Mouse (Mus musculus): ENCODE measurements around the gene Was. TPM values are rescaled to one million over a fixed set of nuclear protein-coding genes. Genes with fewer than 3 reads are reported as not detected.
"Not testable (repeated sequence)": the region's sequence is repeated elsewhere in the genome, so short reads cannot be mapped to it uniquely, and the experiment has no call there.

Gene Was
- total and polyA plus RNA-seq, 2 experiments from 2014 or later: 0.30 to 0.81 TPM

DNA sequence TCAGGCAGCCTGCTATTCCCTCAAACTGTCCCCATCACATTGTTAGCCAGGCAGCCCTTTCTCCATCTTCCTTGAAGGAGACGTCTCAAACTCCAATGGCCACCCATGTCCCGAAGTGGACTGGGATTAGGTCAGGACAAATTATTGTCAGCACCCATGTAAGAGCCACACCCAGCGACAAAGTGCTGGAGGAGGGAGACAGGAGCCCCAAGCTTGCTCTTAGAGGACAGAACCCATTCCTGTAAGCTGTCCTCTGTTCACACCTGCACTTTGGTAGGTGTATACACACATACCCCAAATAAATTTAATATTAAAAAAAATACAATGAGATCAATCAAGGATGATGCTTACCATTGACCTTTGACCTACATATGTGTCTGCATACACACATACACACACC lies 15.2 kb downstream of the Was start:
- H3K36me3 ChIP-seq (ENCODE audit: insufficient read depth): no peaks in the 10 kb centered on the region
- H3K9me3 ChIP-seq (ENCODE audit: low read length): no peaks in the 10 kb centered on the region
- peak overlapping the region; percentile 37 for H3K4me3 ChIP-seq (ENCODE audit: low read depth, low read length)
- peak overlapping the region; percentile 77 for H3K27ac ChIP-seq (ENCODE audit: low read depth, low read length)
- no peak for DNase-seq
- H3K4me2 ChIP-seq (ENCODE audit: low read depth): peak overlapping the region; percentile 48
- peak; percentile 2; the same call in 1 of the 2 replicates for ATAC-seq
- 33% methylated on average over 3 of the region's 3 CpGs for WGBS
- no peaks in the 10 kb centered on the region for H3K27me3 ChIP-seq (ENCODE audit: insufficient read depth, low read length)
- no peak for TF ChIP-seq CTCF (IDR thresholded peaks at IDR 0.05; ENCODE audit: low read depth)
- H3K9ac ChIP-seq: peak overlapping the region; percentile 41
- no peaks in the 10 kb centered on the region; the same call in 1 of the 2 replicates for H3K4me1 ChIP-seq (ENCODE audit: insufficient read depth)

DNA sequence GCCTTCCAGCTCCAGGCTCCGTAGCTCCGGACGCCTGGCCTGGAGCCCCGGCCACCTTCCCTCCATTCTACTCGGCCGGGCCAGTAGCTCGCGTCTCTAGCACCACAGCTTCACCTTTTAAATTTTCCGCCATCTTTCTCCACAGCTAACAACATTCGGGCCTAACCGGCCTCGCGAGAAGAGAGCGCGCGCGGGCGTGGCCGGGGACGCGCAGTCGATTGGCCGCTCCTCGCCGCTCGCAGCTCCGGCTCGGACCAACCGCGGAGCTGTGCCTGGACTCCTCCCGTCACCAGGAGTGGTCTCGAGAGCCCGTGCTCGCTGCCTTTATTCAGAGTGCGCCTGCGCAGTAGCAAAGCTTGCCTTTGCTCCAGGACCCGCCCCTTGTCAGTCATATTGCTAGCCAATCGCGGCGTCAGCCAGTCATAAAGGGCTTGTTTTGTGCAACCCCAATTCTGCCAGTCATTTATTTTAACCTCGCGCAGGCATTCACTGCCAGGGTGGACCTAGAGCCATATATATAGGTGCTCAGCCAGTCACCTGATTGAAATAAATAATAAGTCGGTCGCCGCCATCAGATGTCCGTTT lies 15.8 kb downstream of the Was start, which contains the start of gene Suv39h1:
Suv39h1 (minus strand) TSS at position 331 of the 585 bp plus-strand sequence.
- Histone ChIP-seq H3K27me3 (ENCODE audit: insufficient read depth, low read length) (no peaks in the 10 kb centered on the region), H3K9me3 (ENCODE audit: low read length) (no peaks in the 10 kb centered on the region), H3K27ac (ENCODE audit: low read depth, low read length) (peak within 1 kb of the TSS; percentile 78), H3K4me3 (ENCODE audit: low read depth, low read length) (peak within 1 kb of the TSS; percentile 59), H3K4me2 (ENCODE audit: low read depth) (peak within 1 kb of the TSS; percentile 55), H3K36me3 (ENCODE audit: insufficient read depth) (no peaks in the 10 kb centered on the region), H3K9ac (peak within 1 kb of the TSS; percentile 48), H3K4me1 (ENCODE audit: insufficient read depth) (no peaks in the 10 kb centered on the region; the same call in 1 of the 2 replicates)
- DNase-seq (peak; percentile 95), ATAC-seq (peak; percentile 97)
- 26% methylated on average over 30 of the region's 46 CpGs for WGBS
- no peak for TF ChIP-seq CTCF (IDR thresholded peaks at IDR 0.05; ENCODE audit: low read depth)

DNA sequence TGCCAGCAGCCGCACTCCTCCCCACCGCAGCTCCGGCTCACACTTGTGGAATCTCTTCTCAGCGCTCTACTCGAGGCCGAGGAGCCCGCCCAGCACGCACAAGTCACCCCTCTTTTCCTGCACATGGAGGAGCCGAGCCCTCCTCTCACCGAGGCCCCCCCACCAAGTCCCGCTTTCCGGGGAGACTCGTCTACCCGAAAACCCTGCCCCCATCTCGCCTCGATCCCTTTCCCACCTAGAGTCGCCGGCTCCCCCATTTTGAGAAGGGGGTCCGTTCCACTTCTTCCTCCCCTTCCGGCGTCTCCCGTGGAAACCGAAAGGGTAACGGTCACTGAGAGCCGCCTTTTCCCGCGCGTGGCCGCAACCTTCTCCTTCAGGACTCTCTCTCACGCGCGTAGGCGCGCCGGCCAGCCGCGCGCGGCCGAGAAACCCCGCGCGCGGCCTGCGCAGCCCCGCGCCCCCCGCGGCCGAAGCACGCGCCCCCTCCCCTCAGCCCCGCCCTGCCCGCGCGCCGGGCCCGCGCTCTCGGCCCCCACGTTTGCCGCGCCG lies 16.3 kb downstream of the Was start:
- Histone ChIP-seq H3K36me3 (ENCODE audit: insufficient read depth) (no peaks in the 10 kb centered on the region), H3K9ac (peak overlapping the region; percentile 48), H3K4me2 (ENCODE audit: low read depth) (peak overlapping the region; percentile 55), H3K27me3 (ENCODE audit: insufficient read depth, low read length) (no peaks in the 10 kb centered on the region), H3K9me3 (ENCODE audit: low read length) (no peaks in the 10 kb centered on the region), H3K27ac (ENCODE audit: low read depth, low read length) (peak overlapping the region; percentile 78), H3K4me3 (ENCODE audit: low read depth, low read length) (peak overlapping the region; percentile 59), H3K4me1 (ENCODE audit: insufficient read depth) (no peaks in the 10 kb centered on the region; the same call in 1 of the 2 replicates)
- 20% methylated on average over 55 of the region's 64 CpGs for WGBS
- DNase-seq (no peak), ATAC-seq (no peak; the same call in none of the 2 replicates)
- TF ChIP-seq CTCF (IDR thresholded peaks at IDR 0.05; ENCODE audit: low read depth): no peak

DNA sequence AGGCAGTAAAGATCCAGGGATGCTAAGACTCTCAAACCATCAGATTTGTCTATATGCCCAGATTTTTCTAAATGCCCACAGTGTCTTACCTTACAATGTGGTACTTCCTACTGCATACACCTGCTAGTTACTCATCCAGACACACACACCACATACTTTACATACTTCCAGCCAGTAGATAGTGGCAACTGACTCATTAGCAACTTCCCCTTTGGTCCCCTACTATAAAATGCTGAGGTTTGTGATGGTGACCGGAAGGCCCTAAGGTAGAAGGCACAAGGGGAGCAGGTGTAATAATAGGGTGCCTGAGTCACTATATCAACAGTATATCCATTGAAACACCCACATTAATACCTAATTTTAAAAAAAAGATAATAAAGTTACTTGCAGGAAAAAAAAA lies 21.1 kb downstream of the Was start:
- Histone ChIP-seq H3K4me2 (ENCODE audit: low read depth) (no peak overlapping the region), H3K36me3 (ENCODE audit: insufficient read depth) (0 out of 2 replicates have a peak, but pooled peaks cover 3% of the 10 kb centered on the region), H3K9me3 (ENCODE audit: low read length) (no peaks in the 10 kb centered on the region), H3K27ac (ENCODE audit: low read depth, low read length) (no peak overlapping the region), H3K9ac (no peak overlapping the region), H3K4me1 (ENCODE audit: insufficient read depth) (no peaks in the 10 kb centered on the region), H3K27me3 (ENCODE audit: insufficient read depth, low read length) (no peaks in the 10 kb centered on the region), H3K4me3 (ENCODE audit: low read depth, low read length) (no peak overlapping the region)
- no peak for TF ChIP-seq CTCF (IDR thresholded peaks at IDR 0.05; ENCODE audit: low read depth)
- DNase-seq (no peak), ATAC-seq (no peak)
- WGBS: 100% methylated on average over 1 of the region's 1 CpGs

DNA sequence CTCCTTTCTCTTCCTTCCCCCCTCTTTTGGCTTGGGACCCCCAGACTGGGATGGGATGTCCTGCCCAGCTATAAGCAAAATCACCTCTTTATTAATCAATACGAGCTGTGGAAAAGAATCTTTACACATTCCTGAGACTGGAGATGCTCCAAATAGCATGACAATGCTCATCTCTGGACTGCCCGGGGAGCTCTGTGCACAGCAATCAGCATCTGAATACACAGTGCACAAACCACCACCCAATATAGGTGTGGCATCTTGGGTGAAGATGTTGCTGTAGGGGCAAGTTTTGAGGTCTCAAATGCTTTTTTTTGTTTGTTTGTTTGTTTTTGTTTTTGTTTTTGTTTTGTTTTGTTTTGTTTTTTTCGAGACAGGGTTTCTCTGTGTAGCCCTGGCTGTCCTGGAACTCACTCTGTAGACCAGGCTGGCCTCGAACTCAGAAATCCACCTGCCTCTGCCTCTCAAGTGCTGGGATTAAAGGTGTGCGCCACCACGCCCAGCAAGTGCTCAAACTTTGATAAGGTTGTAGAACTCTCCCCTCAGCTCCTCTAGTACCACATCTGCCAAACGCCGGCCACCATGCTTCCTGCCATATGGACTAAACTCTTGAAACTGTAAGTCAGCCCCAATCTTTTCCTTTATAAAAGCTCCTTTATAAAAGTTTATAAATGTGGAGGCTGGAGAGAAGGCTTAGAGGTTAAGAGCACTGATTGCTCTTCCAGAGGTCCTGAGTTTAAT lies 39.1 kb downstream of the Was start:
- ATAC-seq; H3K4me1 ChIP-seq (ENCODE audit: insufficient read depth); H3K9me3 ChIP-seq (ENCODE audit: low read length); H3K27ac ChIP-seq (ENCODE audit: low read depth, low read length); H3K4me3 ChIP-seq (ENCODE audit: low read depth, low read length); H3K36me3 ChIP-seq (ENCODE audit: insufficient read depth); H3K9ac ChIP-seq; DNase-seq; H3K4me2 ChIP-seq (ENCODE audit: low read depth); H3K27me3 ChIP-seq (ENCODE audit: insufficient read depth, low read length): not testable (repeated sequence)
- 87% methylated on average over 8 of the region's 8 CpGs for WGBS

DNA sequence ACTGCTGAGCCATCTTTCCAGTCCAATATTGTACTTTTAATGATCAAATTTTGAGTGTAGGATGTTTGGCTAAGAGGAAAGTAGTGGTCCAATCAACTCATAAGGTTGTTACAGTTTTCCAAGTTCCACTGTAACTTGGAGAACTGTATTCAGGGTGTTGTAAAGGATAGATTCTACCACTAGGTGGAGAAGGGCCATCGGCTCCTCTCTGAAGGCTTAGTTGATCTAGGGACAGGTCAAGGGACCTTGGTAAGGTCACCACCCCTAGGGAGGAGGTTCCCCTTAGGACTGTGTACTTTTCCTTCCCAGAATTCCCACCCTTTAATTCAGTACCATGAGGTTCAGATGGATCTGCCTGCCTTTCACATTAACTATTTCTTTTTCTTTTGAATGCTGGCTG lies 57.3 kb downstream of the Was start:
- ATAC-seq (no peak), DNase-seq (no peak)
- WGBS: 79% methylated on average over 1 of the region's 1 CpGs
- Histone ChIP-seq H3K27me3 (ENCODE audit: insufficient read depth, low read length) (no peaks in the 10 kb centered on the region), H3K4me1 (ENCODE audit: insufficient read depth) (no peaks in the 10 kb centered on the region), H3K4me2 (ENCODE audit: low read depth) (no peak overlapping the region), H3K27ac (ENCODE audit: low read depth, low read length) (no peak overlapping the region), H3K9me3 (ENCODE audit: low read length) (no peaks in the 10 kb centered on the region), H3K36me3 (ENCODE audit: insufficient read depth) (no peaks in the 10 kb centered on the region), H3K4me3 (ENCODE audit: low read depth, low read length) (no peak overlapping the region), H3K9ac (no peak overlapping the region)
- no peak for TF ChIP-seq CTCF (IDR thresholded peaks at IDR 0.05; ENCODE audit: low read depth)

Other genes starting within 250 kb of the Was start
- 73.7 and 76.8 TPM in 2 replicates for gene Otud5, start 249.1 kb downstream of the Was start, total RNA-seq (2014; rRNA removed)
- 39.6 and 40.3 TPM in 2 replicates for gene Otud5, start 249.1 kb downstream of the Was start, polyA plus RNA-seq (2015; fragmentation: Nextera tagmentation; extraction: Ambion mirVana)
- 12.2 and 13.4 TPM in 2 replicates for gene Pim2, start 212.2 kb downstream of the Was start, total RNA-seq (2014; rRNA removed)
- 20.3 and 21.8 TPM in 2 replicates for gene Pim2, start 212.2 kb downstream of the Was start, polyA plus RNA-seq (2015; fragmentation: Nextera tagmentation; extraction: Ambion mirVana)
- 36.3 and 39.1 TPM in 2 replicates for gene Slc35a2, start 206.5 kb downstream of the Was start, total RNA-seq (2014; rRNA removed)
- gene Slc35a2, start 206.5 kb downstream of the Was start, polyA plus RNA-seq (2015; fragmentation: Nextera tagmentation; extraction: Ambion mirVana): 34.5 and 40.6 TPM in 2 replicates
- gene Pqbp1, start 191.2 kb downstream of the Was start, total RNA-seq (2014; rRNA removed): 125 and 143 TPM in 2 replicates
- 226 and 229 TPM in 2 replicates for gene Pqbp1, start 191.2 kb downstream of the Was start, polyA plus RNA-seq (2015; fragmentation: Nextera tagmentation; extraction: Ambion mirVana)
- gene Timm17b, start 191.1 kb downstream of the Was start, total RNA-seq (2014; rRNA removed): 39.6 and 42.9 TPM in 2 replicates
- gene Timm17b, start 191.1 kb downstream of the Was start, polyA plus RNA-seq (2015; fragmentation: Nextera tagmentation; extraction: Ambion mirVana): 129 and 151 TPM in 2 replicates
- gene Gm10491, start 182.7 kb downstream of the Was start, total RNA-seq (2014; rRNA removed): not detected in 2 replicates
- not detected in 2 replicates for gene Gm10491, start 182.7 kb downstream of the Was start, polyA plus RNA-seq (2015; fragmentation: Nextera tagmentation; extraction: Ambion mirVana)
- gene Gm10490, start 181.0 kb downstream of the Was start, total RNA-seq (2014; rRNA removed): 1.2 TPM in 1 of 2 replicates, not detected in the other
- gene Gm10490, start 181.0 kb downstream of the Was start, polyA plus RNA-seq (2015; fragmentation: Nextera tagmentation; extraction: Ambion mirVana): not detected in 2 replicates
- 69.6 and 85.4 TPM in 2 replicates for gene Pcsk1n, start 170.7 kb downstream of the Was start, total RNA-seq (2014; rRNA removed)
- gene Pcsk1n, start 170.7 kb downstream of the Was start, polyA plus RNA-seq (2015; fragmentation: Nextera tagmentation; extraction: Ambion mirVana): 344 and 434 TPM in 2 replicates
- gene Eras, start 161.9 kb downstream of the Was start, total RNA-seq (2014; rRNA removed): not detected in 2 replicates
- not detected in 2 replicates for gene Eras, start 161.9 kb downstream of the Was start, polyA plus RNA-seq (2015; fragmentation: Nextera tagmentation; extraction: Ambion mirVana)
- 62.3 and 87.3 TPM in 2 replicates for gene Hdac6, start 142.6 kb downstream of the Was start, total RNA-seq (2014; rRNA removed)
- gene Hdac6, start 142.6 kb downstream of the Was start, polyA plus RNA-seq (2015; fragmentation: Nextera tagmentation; extraction: Ambion mirVana): 42.3 and 51.8 TPM in 2 replicates
- 0.15 TPM in 1 of 2 replicates, not detected in the other for gene Gata1, start 112.4 kb downstream of the Was start, total RNA-seq (2014; rRNA removed)
- not detected in 2 replicates for gene Gata1, start 112.4 kb downstream of the Was start, polyA plus RNA-seq (2015; fragmentation: Nextera tagmentation; extraction: Ambion mirVana)
- 0.43 and 0.77 TPM in 2 replicates for gene Glod5, start 72.0 kb downstream of the Was start, total RNA-seq (2014; rRNA removed)
- gene Glod5, start 72.0 kb downstream of the Was start, polyA plus RNA-seq (2015; fragmentation: Nextera tagmentation; extraction: Ambion mirVana): 0.45 and 1.2 TPM in 2 replicates
- 38.7 and 46.1 TPM in 2 replicates for gene Suv39h1, start 15.7 kb downstream of the Was start, total RNA-seq (2014; rRNA removed)
- gene Suv39h1, start 15.7 kb downstream of the Was start, polyA plus RNA-seq (2015; fragmentation: Nextera tagmentation; extraction: Ambion mirVana): 33.7 and 37.7 TPM in 2 replicates
- 261 and 316 TPM in 2 replicates for gene Wdr13, start 42.4 kb upstream of the Was start, total RNA-seq (2014; rRNA removed)
- 45.2 and 58.4 TPM in 2 replicates for gene Wdr13, start 42.4 kb upstream of the Was start, polyA plus RNA-seq (2015; fragmentation: Nextera tagmentation; extraction: Ambion mirVana)
- 581 and 651 TPM in 2 replicates for gene Rbm3, start 55.4 kb upstream of the Was start, total RNA-seq (2014; rRNA removed)
- gene Rbm3, start 55.4 kb upstream of the Was start, polyA plus RNA-seq (2015; fragmentation: Nextera tagmentation; extraction: Ambion mirVana): 541 and 677 TPM in 2 replicates
- gene Tbc1d25, start 85.7 kb upstream of the Was start, total RNA-seq (2014; rRNA removed): 16.3 and 19.3 TPM in 2 replicates
- gene Tbc1d25, start 85.7 kb upstream of the Was start, polyA plus RNA-seq (2015; fragmentation: Nextera tagmentation; extraction: Ambion mirVana): 19.4 and 22.7 TPM in 2 replicates
- gene Ebp, start 103.0 kb upstream of the Was start, total RNA-seq (2014; rRNA removed): 11.3 and 14.3 TPM in 2 replicates
- 20.0 and 23.9 TPM in 2 replicates for gene Ebp, start 103.0 kb upstream of the Was start, polyA plus RNA-seq (2015; fragmentation: Nextera tagmentation; extraction: Ambion mirVana)
- gene Porcn, start 116.0 kb upstream of the Was start, total RNA-seq (2014; rRNA removed): 37.0 and 45.8 TPM in 2 replicates
- gene Porcn, start 116.0 kb upstream of the Was start, polyA plus RNA-seq (2015; fragmentation: Nextera tagmentation; extraction: Ambion mirVana): 39.4 and 46.6 TPM in 2 replicates
- gene Ftsj1, start 161.9 kb upstream of the Was start, total RNA-seq (2014; rRNA removed): 36.9 and 44.9 TPM in 2 replicates
- gene Ftsj1, start 161.9 kb upstream of the Was start, polyA plus RNA-seq (2015; fragmentation: Nextera tagmentation; extraction: Ambion mirVana): 40.0 and 45.4 TPM in 2 replicates
- 15.3 and 20.8 TPM in 2 replicates for gene Slc38a5, start 180.6 kb upstream of the Was start, total RNA-seq (2014; rRNA removed)
- gene Slc38a5, start 180.6 kb upstream of the Was start, polyA plus RNA-seq (2015; fragmentation: Nextera tagmentation; extraction: Ambion mirVana): 21.5 and 25.0 TPM in 2 replicates
- gene Ssxb10, start 236.9 kb upstream of the Was start, total RNA-seq (2014; rRNA removed): not detected in 2 replicates
- not detected in 2 replicates for gene Ssxb10, start 236.9 kb upstream of the Was start, polyA plus RNA-seq (2015; fragmentation: Nextera tagmentation; extraction: Ambion mirVana)

Data from forebrain, postnatal 0 days (tissue).